Mouse (Mus musculus) ovary, postnatal 10 days (tissue): ENCODE data around the gene Arhgap23.
A peak's percentile ranks its signal among the peaks of the same experiment; 100 is the strongest.

ENCODE experiments used
- DNase-seq: peaks from one replicate; pipeline ENCODE4 v3.0.0; 2022; ENCODE audit warnings: low spot score

Gene Arhgap23

GRCm38 (mm10) chr11:97463991-97464390 lies 48.7 kb downstream of the Arhgap23 start:
- DNase-seq, result no peak

- no peak for DNase-seq
These were observed 50.6 kb downstream of the Arhgap23 start for GRCm38 (mm10) chr11:97465957-97466356.

DNA sequence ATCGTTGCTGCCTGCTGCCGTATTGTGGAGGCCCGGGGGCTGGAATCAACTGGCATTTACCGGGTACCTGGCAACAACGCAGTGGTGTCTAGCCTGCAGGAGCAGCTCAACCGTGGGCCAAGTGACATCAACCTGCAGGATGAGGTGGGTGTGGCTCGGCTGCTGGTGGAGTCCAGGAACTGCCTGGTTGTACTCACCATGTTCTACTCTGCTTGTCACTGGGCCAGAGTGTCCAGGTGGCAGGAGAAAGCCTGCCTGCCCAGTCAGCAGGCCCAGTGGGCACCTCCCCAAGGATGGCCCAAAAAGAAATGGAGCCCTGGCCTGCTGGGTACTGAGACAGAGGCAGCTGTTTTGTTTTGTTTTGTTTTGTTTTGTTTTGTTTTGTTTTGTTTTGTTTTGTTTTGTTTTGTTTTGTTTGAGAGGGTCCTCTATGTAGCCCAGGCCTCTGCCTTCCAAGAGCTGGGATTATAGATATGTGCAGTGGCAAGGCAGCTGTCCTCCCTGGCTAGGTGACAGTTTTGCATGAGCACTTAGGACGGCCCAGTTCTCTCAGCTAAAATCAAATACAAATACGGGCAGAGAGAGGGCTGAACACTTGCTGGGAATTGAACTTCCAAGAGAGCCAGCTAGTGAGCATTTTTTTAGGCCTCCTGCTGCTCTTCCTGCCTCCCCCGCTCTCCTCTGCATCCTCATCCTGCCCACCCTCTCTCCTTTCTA lies 51.3 kb downstream of the Arhgap23 start:
- no peak for DNase-seq

- DNase-seq, result peak; percentile 55
These were observed 53.4 kb downstream of the Arhgap23 start for GRCm38 (mm10) chr11:97468639-97469287.

DNA sequence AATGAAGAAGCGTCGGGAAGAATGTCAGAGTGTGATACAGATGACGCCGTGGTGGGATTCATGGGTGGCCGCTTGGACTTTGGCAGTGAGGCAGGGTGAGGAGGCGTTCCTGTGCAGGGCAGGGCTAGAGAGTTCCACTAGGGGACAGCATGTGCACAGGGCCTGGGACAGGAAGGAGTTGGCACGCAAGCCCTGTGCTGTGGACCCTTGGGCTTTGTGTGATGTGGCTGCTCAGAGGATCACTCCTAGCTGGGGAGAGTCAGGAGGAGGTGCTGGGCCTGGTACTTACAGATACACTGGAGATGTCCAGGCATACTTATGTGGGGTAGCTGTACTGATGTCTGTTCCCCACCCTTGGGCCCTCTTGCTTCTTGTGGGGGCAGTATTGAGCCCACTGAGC lies 54.5 kb downstream of the Arhgap23 start:
- DNase-seq, result no peak

DNA sequence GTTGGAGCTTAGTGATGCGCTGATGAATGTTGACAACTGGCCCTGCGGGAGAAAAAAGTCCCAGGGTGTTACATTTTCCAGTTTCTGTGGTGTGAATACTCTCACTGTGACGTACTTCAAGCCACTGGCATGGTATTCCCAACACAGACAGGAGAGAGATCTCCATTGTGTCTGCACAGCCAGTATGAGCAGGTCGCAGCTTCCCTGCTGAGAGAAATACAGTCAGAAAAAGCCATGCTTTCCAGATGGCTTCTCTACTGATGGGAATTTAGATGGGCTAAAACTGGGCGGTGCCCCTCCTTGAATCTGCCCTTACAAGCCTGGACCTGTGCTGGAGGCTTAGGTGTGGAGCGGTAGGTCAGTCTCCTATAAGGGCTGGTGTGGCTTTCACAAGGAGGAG lies 55.9 kb downstream of the Arhgap23 start:
- DNase-seq, result no peak

- DNase-seq, result peak; percentile 31
These were observed 61.2 kb downstream of the Arhgap23 start for GRCm38 (mm10) chr11:97476334-97477095.

- no peak for DNase-seq
These were observed 62.1 kb downstream of the Arhgap23 start for GRCm38 (mm10) chr11:97477431-97477830.

GRCm38 (mm10) chr11:97478345-97478744 lies 63.0 kb downstream of the Arhgap23 start:
- no peak for DNase-seq

GRCm38 (mm10) chr11:97479085-97479484 lies 63.8 kb downstream of the Arhgap23 start:
- DNase-seq, result no peak

DNA sequence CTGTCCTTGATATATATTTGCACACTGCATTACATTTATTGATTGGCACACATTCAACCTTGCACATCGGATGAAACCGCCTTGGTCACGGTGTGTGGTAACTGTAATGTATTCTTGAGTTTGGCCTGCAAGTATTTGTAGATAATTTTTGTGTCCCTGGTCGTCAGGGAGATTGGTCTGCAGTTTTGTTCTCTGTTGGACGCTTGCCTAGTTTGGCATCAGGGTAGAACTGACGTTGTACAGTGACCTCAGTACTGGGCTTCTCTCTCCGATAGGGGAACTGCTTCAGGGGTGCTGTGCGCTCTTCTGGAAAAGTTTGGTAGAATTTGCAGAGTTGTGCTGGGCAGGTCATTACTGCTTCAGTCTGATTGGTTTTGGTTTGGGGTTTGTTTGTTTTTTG lies 64.5 kb downstream of the Arhgap23 start:
- DNase-seq, result no peak

DNA sequence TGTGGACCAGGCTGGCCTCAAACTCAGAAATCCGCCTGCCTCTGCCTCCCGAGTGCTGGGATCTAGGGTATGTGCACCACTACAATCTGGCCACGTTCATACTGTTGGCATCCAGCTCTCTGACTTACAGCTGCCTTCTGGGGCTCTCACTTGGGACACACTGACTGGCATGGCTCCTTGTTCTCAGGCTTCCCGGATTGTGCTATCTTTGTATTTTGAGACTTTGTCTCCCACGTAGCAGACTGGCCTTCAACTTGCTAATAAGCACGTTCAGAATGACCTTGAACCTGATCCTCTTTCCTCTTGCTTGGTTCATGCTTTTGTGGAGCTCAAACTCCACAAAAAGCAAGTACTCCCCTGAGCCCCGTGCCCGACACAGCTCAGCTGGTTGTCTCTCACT lies 70.3 kb downstream of the Arhgap23 start:
- no peak for DNase-seq

- DNase-seq, result no peak
These were observed 72.3 kb downstream of the Arhgap23 start for GRCm38 (mm10) chr11:97487656-97488055.

DNA sequence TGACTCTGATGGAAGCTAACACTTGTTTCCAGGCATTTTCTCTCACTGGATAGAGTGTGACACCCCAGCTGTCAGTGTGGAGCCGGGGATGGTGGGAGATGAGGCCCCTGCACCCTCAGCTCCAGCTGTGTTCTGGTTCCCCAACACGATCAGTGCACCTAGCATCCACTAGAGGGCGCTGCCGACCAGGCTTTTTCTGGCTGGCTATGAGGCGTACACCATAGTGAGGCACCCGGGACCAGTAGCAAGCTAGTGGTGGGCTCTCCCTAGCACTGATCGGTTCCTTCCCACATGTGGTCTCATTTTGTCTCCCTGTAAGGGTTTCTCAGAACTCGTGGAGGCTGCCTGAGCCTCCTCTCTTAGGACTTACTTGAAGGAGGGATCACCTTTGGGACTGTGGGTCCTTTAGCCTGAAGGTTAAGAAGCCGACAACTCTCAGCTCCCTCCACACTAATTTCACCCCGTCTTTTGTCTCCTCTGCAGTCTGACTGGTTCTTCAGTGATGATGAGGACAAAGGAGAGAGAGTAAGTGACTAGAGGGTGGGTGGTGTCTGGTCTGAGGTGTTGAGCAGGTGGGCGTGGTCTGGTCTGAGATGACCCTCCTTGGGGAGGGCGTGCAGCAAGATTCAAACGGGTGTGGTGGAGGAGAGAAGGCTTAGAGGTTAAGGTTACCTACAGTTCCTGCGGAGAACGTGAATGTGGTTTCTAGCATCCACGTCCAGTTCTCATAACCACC lies 74.4 kb downstream of the Arhgap23 start:
- DNase-seq, result peak; percentile 62

DNA sequence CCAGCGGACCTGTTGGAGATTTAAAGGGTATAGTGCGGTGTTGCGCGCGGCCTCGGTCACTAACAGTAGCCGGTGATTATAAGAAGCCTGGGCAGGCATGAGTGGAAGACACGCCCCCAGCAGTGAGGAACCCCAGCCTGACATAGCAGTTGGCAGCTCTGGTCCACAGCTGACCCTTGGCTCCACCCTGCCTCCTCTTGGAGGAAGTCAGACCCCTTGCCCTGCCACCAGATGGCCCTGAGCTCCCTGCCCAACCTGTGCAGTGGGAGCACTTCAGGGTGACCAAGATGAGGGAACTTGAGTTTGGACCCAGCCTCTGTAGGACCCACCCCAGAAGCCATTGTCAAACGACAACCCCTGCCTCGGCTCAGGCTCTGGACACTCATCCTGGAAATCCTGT lies 76.3 kb downstream of the Arhgap23 start:
- DNase-seq, result no peak

- no peak for DNase-seq
These were observed 77.5 kb downstream of the Arhgap23 start for GRCm38 (mm10) chr11:97492836-97493235.

- no peak for DNase-seq
These were observed 82.2 kb downstream of the Arhgap23 start for GRCm38 (mm10) chr11:97497543-97497942.

GRCm38 (mm10) chr11:97499865-97500719 lies 84.8 kb downstream of the Arhgap23 start, which contains the start of gene 4933428G20Rik:
4933428G20Rik (minus strand) TSS chr11:97500340.
- DNase-seq, result no peak

DNA sequence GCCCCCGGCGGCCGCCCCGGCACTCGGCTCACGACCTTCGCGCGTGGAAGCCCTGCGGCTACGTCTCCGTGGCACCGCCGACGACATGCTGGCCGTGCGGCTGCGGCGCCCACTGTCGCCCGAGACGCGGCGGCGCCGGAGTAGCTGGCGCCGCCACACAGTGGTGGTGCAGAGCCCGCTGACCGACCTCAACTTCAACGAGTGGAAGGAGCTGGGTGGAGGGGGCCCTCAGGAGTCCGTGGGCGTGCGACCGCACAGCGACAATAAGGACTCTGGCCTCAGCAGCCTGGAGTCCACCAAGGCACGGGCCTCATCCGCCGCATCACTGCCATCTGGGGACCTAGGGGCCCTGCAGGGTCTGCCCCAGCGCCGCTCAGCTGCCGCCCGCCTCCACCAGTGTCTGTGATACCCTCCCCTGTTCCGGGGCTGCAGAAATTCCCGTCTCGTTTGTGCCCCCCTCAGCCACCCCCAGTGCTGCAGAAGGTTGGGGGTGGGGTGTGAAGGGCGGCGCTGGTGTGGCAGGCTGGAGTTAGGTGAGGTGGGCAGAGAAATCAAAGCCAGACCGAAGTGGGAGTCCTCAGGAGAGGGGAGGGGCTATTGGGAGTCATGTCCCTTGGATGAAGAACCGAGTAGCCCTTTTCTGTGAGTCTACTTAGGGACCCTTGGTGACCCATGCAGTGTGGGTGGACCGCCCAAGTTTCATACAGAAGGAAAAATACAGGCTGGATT lies 85.6 kb downstream of the Arhgap23 start:
- DNase-seq, result no peak

DNA sequence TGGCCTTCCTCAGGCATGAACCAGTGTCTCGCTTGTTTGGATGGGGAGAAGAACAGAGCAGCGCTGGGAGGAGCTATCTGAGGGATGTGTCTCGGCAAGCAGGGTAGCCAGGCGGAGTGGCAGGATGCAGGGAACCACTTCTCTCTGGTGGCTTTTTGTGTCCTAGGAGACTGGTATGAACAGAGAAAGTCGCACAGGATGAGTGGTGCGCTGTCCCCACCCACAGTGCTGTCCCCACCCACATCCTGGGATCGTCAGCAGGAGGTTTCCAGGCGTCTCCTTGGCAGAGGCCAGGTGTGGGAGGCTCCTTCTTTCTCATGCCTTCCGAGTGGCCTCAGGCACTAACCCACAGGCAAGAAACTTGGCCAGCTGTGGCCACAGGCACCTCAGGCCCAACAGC lies 87.0 kb downstream of the Arhgap23 start:
- DNase-seq, result no peak

DNA sequence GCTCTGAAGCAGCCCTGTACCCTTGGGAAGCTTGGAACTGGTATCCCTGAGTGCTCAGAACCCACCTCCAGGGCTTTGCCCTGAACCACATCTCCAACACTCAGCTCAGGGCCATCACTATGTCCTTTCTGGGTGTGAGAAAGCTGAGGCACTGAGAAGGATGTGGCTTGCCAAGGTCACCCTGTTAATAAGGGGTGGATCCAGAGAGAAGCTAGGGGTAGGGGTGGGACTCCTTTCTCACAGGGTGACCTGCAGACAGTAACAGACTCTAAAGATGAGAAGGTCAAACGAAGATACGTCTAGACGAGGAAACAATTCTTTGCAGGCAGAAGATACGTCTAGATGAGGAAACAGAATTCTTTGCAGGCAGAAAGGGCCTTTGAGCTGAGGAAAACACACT lies 87.5 kb downstream of the Arhgap23 start:
- no peak for DNase-seq
